Mouse (Mus musculus) E14TG2a.4 (cell line): ENCODE results near the gene Csnk2a1.

Experiments
- CTCF ChIP-seq: conservative IDR thresholded peaks from 2 replicates; pipeline ENCODE4 v1.5.1; 2014; ENCODE audit warnings: low read length
- NANOG ChIP-seq: IDR thresholded peaks from 2 replicates; pipeline ENCODE4 v1.6.1; 2014; ENCODE audit warnings: borderline replicate concordance, low read length, mixed read lengths

DNA sequence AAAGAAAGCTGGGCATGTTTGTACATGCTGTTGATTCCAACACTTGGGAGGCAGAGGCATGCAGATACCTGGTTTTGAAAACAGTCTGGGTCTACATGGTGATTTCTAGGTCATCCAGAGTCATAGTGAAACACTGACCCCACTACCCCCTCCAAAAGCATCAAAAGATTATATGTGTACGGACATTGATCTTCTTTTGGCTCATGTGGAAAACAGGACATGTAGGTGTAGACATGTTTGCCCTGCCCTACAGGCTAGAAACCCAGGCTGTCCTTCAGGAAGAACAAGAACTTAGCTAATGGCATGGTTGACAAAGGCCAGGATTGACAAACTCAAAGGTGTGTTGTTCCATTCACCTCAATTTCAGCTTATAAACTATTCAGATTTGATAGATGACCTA is 33.1 kb downstream of the Csnk2a1 start:
- TF ChIP-seq CTCF: no peak
- TF ChIP-seq NANOG: no peak
